Mouse (Mus musculus): ENCODE measurements around the gene Hepacam.

The Hepacam gene

DNA sequence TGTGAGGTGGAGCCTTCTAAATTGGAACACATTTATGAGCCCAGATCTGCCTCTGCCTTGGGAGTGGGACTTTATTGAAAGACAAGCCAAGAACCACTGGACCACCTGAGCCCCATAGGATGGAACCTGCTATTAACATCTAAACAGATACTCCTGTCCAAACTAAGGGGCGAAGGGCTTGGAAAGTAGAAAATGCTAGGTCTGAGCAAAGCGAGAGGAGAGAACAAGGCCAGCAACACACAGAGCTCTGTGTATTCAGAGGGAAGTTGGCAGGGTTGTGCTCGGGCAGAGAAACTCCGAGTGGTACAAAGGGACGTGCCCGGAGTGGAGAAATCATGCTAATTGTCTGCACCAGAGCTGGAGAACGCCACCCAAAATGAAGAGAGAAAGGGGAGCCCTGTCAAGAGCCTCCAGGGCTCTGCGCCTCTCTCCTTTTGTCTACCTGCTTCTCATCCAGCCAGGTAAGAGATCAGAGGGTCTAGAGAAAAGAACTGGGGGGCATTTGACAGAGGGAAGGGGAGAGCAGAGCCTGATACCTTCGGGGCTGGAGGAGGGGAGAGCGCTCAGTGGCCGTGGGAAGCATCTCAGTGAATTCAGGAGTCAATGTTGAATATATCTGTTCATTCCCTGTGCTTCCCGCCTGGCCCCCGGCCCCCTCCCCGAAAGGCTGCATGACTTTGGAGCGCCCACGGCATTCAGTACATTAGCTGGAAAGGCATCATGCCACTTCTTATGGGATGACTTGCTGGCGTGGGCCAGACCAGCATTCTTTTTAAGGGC, at the start of gene Hepacam:
Hepacam (plus strand) TSS at position 51 of the 780 bp plus-strand sequence.
- no peak for DNase-seq (ENCODE audit: extremely low read depth, insufficient read length, low spot score)

DNA sequence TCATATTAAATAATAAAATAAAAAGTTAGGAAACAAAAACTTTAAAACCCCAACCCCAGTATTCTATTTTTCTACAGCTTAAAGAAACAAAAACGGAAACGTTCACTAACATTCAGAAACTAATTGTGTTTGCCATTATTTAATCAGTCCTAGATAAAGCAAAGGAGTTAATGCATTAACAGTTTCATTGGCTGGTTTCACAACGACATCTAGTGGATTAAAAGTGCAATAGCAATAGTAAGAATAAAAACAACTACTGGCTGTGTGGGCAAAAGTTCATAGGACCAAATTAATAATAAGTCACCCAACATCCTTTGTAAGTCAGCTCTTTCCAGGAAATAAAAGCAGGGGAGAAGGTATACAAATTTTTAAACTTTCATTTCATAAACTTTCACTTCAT, 37.7 kb upstream of the Hepacam start:
- DNase-seq (ENCODE audit: extremely low read depth, insufficient read length, low spot score) = peak; percentile 4

DNA sequence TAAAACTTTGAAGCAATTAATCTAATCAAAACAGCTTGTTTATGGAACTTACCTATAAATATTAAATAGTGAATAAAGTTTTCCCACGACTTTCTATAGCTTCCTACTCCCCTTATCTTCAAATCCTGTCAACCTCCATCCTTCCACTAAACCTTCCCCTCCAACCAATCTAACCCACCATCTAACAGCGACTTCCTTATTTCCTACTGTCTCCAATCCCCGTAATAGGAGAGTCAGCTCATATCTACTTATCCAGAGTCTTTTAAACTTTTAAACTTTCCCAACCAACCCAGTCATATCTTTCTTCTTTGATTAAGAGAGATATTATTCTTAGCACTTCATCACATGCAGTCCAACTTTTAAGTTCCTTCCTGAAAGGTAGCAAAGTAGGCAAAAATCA, 21.7 kb upstream of the Hepacam start:
- no peak for DNase-seq (ENCODE audit: extremely low read depth, insufficient read length, low spot score)

DNA sequence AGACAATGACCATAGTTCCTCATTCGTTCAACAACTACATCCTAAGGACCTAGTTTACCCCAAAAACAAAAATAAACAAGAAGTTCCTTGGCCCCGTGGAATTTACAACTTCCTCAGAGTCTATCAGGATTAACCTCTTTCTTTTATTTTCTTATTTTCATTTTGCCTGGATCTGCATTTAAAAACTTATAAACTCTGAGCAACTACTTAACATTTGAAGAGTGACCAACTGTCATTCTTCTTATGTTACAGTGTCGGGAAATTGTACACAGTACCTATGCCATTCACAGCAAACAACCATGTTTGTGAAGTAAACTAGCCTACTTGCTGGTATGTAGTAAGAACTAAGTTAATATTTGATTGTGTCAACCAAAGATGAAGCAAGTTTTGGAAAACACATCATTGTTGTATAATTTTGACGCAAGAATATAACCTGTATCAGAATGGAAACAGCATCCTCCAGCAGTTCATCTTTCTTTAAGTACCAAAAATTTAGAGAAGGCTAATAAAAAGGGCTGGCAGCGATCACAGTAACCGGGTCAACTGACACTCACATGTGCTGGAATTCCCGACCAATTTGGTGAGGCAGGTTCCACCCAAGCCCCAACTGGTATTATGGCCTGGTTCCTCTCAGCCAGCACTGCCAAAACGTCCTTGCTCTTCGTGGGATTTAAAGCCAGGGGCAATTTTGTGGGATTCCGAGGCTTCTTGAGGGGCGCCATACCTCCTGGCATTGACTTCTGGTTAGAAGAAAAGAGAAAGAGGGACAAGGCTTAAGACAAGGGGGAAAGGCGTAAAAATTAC, 19.8 kb upstream of the Hepacam start:
- DNase-seq (ENCODE audit: extremely low read depth, insufficient read length, low spot score) = no peak

DNA sequence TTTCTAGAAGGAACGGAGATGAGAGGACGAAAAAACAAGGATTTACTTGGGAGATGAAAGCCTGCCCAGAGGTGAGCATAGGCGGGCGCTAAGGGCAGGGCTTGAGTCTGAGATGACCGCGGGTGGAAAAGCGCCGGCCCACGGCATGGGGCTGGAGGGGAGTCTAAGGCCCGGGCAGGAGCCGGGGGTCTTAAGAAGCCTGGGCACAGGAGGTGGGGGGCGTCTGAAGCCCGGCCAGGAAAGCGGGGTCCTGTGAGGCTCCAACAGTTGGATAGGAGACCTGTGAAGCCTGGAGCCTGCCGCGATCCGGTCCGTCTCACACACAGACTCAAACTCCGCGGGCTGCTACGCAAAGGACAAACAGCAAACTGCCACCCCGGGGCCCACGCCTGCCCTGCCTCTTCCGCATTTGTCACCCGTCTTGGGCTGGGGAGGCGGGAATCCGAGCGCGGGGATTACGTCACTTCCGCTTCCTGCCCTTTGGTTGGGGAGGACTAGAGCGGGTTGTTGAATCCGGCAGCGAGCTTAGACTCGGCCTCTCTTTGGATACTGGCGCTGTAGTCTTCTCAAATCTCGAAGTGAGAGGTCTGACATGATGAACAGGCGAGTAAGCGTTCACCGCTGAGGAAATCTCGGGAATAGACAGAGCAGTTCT, 19.0 kb upstream of the Hepacam start, which contains the start of gene Ccdc15:
Ccdc15 (minus strand) TSS at position 445 of the 655 bp plus-strand sequence.
- DNase-seq (ENCODE audit: extremely low read depth, insufficient read length, low spot score) = peak; percentile 94

DNA sequence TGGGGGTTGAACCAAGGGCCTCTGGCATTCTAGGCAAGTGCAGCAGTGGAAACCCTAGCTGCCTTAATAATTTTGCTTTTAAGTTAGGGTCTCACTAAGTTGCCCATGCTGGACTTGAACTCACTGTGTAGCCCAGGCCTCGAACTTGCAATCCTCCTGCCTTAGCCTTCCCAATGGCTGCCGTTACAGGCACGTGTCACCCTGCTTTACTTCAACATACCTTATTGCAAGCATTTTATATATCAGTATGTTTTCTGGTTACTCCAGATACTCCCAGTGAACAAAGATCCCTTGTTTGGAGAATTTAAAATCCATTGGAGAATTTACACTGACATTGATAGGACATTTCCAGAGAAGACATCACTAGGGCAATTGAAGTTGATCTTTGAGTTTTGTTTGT, 18.1 kb upstream of the Hepacam start:
- no peak for DNase-seq (ENCODE audit: extremely low read depth, insufficient read length, low spot score)

DNA sequence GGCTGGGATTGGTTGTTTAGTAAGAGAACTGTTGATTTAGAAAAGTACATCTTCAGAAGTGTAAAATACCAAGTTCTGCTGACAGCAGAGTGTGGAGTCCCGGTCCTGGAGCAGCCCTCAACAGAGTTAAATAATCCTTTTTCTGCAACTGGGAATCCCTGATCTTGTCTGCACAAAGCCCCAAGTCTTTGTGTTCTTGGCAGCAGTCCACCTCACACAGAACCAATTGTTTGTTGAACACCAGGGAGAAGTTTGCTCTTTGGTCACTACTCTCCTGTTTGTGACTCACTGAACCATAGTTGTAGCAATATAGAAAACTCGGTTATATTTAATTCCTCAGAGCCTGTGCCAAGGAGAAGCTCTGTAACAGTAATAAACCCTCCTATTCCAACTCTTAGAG, 15.9 kb upstream of the Hepacam start:
- DNase-seq (ENCODE audit: extremely low read depth, insufficient read length, low spot score) = no peak

DNA sequence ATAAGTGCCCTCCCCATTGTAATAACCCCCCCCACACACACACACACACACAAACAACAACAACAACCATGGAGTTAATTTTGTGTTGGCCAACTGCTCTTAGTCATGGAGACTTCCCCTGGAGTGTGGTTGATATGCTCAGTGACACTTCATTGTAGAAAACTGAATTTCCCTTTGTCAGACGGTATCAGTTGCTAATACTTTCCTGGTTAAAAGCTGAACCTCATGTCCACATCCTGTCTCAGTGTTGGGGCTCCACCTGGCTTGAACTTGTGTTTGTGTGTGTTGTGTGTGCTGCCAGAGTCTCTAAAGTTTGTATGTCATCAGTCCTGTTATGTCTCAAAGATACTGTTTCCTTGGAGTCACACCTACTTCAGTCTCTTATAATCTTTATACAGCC, 12.7 kb upstream of the Hepacam start:
- DNase-seq (ENCODE audit: extremely low read depth, insufficient read length, low spot score) = no peak

DNA sequence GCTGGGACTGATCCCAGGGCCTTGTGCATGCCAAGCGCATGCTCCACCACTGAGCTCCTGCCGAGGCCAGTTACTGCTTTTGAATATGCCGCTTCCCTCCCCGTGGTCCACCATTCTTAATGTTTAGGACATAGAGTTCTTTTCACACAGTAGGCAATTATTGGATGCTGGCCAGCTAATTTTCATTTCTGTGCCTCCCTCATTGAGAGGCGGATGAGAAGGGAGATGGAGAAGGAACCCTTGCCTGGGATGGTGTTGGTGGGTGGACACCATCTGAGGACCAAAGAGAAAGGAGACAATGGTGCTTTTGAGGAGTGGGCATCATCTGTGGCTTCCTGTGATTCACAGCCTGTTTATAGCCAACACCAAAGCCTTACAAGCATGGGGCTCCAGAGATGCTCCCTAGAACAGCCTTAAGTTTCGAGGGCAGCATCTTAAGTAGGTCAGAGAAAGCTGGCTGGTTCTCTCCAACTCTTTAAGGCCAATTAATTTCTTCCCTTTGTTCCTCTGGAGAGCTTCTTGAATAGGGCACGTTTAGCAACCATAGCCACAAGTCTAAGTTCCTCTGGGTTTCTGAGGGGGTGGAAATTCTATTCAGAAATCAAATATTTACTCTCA, 8.3 kb upstream of the Hepacam start:
- no peak for DNase-seq (ENCODE audit: extremely low read depth, insufficient read length, low spot score)

DNA sequence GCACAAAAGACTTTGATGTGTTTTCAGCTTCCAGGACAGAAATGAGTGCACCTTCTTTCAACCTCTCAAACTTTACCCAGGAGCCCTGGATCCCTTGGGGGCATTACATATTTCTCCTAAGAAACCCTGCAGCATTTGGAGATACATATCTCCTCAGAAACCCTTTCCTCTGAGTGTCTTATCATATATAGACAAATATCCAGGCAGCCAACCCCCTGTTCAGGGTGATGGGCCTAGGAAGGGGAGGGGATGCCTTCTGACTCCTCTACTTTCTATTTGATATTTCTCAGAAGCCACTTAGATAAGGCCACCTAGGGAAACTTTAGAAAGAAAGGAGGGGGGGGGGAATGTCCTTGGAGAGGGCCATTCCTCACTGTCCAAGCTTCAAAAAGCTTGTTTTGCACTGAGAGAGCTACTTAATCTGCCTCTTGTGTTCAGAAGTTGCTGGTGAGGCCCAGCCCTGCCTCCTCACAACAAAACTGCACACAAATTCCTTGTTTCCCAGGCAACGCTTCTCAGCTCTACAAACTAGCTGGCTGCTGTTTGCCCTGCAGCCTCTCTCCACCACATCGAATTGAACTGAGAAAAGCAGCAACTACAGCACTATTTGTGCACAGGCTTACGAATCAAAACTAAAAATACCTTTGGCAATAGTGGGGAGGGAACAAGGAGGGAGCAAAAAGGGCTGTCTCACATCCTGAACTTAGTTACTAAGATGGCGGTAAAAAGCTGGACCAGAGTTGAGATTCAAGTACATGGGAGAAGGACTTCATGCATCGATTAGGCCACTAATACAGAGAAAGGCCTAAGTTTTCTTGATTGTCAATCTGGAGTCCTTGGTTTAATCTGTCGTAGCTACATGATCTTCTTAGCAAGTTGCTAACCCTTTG, 7.6 kb upstream of the Hepacam start:
- no peak for DNase-seq (ENCODE audit: extremely low read depth, insufficient read length, low spot score)

DNA sequence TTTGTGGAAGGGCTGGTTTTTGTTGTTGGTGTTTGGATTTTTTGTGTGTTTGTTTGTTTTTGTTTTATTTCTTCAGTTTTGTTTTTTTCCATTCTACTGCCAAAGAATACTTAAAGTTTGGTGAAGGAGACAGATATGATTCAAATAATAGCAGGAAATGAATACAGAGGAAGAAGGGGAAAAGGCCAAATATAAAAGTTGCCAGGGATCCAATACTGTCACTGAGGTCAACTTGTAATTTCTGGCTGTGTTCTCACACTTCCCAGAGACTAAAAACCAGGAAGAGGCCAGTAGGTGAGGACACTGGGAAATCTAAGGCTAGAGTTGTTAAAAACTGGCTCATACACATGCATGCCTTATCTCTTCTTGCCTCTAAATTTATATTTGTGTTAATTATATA, 5.1 kb upstream of the Hepacam start:
- DNase-seq (ENCODE audit: extremely low read depth, insufficient read length, low spot score) = no peak

DNA sequence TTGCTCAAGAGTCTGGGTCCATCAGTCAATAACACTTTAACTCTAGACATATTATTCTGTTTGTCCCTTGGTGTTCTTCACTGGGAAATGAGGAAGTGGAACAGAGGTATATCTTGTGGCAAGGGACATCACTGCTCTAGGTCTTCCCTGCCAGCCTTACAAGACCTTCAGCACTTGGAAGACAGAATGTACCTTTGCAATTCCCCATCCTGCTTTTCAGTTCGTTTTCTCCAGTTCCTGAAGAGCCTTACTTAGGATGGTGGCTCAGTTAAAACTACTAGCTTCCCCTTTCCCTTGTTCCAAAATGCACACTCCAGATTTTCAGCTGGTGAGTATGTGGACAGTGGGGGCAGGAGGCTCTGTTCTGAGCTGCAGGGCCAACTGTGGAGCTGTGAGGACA, 4.3 kb upstream of the Hepacam start:
- DNase-seq (ENCODE audit: extremely low read depth, insufficient read length, low spot score) = no peak

DNA sequence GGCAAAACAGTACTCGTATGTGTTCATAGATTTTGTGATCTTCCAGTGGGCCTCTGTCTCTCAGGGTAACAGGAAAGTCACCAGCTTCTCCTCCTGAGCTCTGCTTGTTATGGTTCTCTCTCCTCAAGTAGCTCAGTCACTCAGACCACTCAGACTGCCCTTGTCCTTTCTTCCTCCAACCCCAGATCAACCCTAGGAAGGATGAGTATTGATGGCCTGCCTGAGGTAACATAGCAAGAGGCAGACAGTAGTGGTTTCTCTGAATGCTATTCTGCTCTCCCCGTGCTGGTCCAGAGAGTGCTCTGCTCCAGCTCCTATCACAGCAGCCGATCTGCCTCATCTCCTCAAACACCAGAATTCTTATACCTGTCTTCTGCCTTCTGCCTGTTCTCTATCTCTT, 3.6 kb upstream of the Hepacam start:
- DNase-seq (ENCODE audit: extremely low read depth, insufficient read length, low spot score) = no peak

DNA sequence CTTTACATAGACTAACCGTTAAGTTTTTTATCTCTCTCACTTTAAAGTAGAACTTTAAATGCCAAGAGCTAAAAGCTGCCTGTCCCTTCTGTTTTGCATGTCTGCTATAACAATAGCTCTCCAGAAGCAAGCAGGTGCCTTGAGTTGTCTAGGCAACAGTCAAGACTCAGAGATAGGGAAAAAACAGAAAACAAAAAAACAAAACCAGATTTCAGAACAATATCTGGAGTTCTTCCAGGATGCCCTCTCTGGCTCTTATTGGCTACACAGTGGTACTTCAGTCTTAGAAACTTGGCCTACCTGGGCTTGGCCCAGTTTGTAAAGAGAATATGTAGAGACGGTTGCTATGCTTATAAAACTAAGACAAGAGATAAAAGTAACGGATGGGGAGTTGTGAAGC, 2.8 kb upstream of the Hepacam start:
- no peak for DNase-seq (ENCODE audit: extremely low read depth, insufficient read length, low spot score)

DNA sequence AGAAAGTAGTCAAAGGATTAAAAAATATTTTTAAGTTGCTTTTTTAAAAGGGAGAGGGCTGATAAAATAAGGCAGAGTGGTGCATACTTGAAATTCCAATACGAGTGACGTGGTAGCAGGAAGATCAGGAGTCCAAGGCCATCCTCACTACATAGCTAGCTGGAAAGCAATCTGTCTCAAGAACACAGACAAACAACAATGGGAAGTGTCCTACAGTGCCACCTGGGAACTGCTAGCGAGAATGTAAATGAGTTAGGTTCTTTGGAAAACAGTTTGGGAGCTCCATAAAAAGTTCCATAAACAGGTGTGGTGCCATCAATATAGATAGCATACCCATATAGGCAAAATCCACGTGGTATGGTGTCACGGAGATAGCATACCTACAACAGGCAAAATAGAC, 1.4 kb upstream of the Hepacam start:
- DNase-seq (ENCODE audit: extremely low read depth, insufficient read length, low spot score) = peak; percentile 28

DNA sequence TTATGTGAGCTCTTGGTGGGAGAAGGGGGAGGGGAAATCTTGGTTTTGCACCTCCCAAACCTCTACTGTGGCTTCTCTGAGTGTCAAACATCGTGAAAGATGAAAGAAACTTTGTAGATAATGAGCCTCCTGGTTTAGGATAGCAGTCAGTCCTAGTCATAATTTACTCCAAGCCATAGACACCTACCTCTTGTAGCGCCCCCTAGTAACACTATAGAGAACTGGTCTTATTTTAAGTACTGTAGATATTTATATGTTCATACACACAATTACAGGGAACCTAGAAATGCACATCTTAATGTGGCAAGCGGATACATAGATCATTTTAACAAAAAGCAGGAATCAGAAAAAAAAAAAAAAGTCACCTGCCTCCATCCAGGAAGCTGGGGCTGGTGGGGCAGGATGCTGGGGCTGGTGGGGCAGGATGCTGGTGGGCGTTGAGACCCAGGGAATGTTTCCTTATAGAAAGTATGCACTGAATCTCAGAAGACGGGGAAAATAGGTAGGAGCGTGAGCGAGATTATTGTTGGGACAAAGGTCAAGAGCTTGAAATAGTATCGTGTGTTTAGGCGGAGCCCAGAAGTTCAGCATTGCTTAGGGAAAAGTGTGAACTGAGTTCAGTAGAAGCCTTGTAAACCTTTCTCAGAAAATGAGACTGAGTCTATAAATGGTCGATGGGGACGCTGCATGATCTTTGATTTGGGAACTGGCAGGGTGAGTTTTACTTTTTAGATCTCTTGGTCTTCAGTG, 1.1 kb downstream of the Hepacam start:
- DNase-seq (ENCODE audit: extremely low read depth, insufficient read length, low spot score) = no peak

DNA sequence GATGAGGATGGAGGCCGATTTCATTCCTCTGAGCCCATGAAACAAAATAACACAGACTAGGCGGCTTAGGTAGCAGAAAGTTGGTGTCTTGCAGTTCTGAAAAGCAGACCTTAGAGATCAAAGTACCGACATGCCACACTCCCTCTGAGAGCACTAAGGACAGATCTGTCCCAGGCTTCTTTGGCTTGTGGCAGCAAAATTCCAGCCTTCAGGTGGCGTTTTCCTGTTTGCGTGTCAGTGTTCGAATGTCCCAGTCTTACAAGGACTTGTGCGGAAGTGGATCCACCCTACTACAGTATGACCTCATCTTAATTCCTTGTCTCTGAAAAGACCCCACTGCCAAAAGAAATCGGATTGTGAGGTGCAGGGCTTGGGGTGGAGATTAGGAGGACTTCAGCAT, 1.7 kb downstream of the Hepacam start:
- no peak for DNase-seq (ENCODE audit: extremely low read depth, insufficient read length, low spot score)

DNA sequence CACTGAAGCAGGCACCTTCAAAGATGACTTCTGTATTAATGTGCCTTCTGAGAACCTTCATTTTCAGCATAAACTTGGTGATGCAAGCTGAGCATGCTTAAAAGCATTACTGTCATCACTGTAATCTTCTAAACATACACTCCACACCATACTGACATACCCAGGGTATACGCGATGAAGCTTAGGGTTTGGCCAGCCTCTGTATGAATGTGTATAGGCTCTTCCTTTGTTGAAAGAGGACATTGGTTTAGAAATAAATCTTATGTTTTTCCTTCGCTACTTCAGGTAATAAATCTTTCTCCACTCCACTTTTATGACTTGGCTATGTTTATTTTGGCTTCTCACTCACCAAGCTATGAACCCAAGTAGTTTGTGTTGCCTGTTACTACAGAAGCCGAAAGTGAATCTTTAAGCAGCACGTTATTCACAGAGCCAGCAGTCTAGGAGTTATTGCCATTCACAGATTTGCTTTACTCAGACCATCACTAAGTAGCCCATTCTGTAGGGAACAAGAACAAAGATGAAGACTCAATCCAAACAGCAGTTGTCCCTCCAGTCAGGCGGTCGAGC, 4.2 kb downstream of the Hepacam start:
- no peak for DNase-seq (ENCODE audit: extremely low read depth, insufficient read length, low spot score)

DNA sequence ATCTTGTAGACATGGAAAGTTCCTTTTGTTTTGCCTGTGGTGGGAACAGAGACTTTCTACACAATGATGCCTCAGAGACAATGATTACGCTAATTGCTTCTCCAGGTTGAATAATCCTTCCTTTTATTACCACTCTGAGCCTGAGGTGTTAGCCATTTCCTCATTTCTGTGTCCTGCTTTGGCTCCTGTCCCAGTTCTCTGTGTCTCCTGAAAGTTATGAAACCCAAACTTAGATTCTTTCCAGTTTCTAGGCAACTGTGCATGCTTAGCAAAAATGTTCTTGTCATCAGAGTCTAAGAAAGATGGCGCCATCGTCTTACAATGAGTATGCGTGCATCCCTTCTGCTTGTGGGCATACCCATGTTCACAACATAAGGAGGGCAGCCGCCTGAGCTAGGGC, 8.6 kb downstream of the Hepacam start:
- no peak for DNase-seq (ENCODE audit: extremely low read depth, insufficient read length, low spot score)
